ENCODE assay signal across 7 mouse cellular contexts in the genomic region with DNA sequence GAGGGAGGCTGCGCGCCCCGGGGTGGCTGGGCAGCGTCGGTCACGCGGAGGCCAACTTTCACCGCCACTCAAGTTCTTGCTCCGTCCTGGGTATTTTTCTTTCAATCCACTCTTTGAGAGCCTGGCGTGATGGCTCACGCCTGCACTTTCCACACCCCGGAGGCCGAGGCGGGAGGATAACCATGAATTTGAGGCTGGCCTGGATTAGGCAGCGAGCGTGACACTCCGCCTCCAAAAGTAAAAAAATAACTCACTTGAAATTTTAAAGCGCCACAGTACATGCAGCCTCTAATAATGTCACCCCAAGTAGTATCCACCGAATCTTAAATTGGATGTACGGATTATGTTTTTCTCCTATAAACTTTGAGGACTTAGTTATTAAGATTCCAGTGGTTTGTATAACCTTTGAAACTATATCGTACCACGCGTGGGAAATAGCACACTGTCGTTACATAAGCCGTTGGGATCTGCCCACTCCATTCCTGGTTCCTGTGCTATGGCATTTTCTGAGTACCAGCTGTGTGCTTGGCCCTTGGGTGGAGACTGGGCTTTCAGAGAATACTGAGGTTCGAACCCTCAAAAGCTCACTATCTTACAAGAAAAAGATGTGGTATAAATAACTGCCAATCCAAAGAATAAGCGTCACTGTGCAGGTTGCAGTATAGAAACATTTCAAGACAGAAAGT. TPM values are rescaled to one million over a fixed set of nuclear protein-coding genes. Genes with fewer than 3 reads are reported as not detected.
DNase-seq lines count a peak whose midpoint lies in the region; ATAC-seq and TF ChIP-seq lines count a peak whose summit lies in the region.

No protein-coding gene starts in this region.

- H3K4me1 ChIP-seq in ES-Bruce4 (ENCODE audit: control insufficient read depth, insufficient read depth, low read length) = peaks cover 2% of the 10 kb centered on the region
- peaks cover 5% of the 10 kb centered on the region for H3K4me1 ChIP-seq in intestine, embryonic 15.5 days (replicated peaks)
- peaks cover 12% of the 10 kb centered on the region for H3K4me1 ChIP-seq in liver, embryonic 11.5 days (replicated peaks; ENCODE audit: control insufficient read depth, insufficient read depth, low read length)

- TF ChIP-seq CTCF in ES-Bruce4 (IDR thresholded peaks at IDR 0.05; ENCODE audit: low read depth, low read length) = no peak

- no peak for TF ChIP-seq EP300 in ES-Bruce4 (IDR thresholded peaks at IDR 0.05; ENCODE audit: insufficient read depth, low read depth, low read length)

- no peak for TF ChIP-seq POLR2A in ES-Bruce4 (IDR thresholded peaks at IDR 0.05; ENCODE audit: insufficient read depth, low read length)

- H3K4me2 ChIP-seq in intestine, embryonic 15.5 days (replicated peaks) = peak overlapping the region; percentile 72
- peak overlapping the region; percentile 96 for H3K4me2 ChIP-seq in liver, embryonic 11.5 days

- H3K36me3 ChIP-seq in ES-Bruce4 (ENCODE audit: control insufficient read depth, insufficient read depth, low read length, poor library complexity, severe bottlenecking) = no peaks in the 10 kb centered on the region
- peaks cover 5% of the 10 kb centered on the region for H3K36me3 ChIP-seq in intestine, embryonic 15.5 days
- H3K36me3 ChIP-seq in liver, embryonic 11.5 days (ENCODE audit: control insufficient read depth, insufficient read depth, low read length) = no peaks in the 10 kb centered on the region

- H3K9ac ChIP-seq in ES-Bruce4 (ENCODE audit: low read depth, poor library complexity, severe bottlenecking) = peak overlapping the region; percentile 98
- peak overlapping the region; percentile 92 for H3K9ac ChIP-seq in intestine, embryonic 15.5 days
- peak overlapping the region; percentile 92 for H3K9ac ChIP-seq in liver, embryonic 11.5 days (ENCODE audit: low read depth, low read length)

- 0 out of 2 replicates have a peak overlapping the region, but pooled peaks have one; percentile 8 for H3K27ac ChIP-seq in ES-Bruce4 (ENCODE audit: insufficient read depth, low read length)
- H3K27ac ChIP-seq in intestine, embryonic 15.5 days = peak overlapping the region; percentile 99
- peak overlapping the region; percentile 87 for H3K27ac ChIP-seq in liver, embryonic 11.5 days (ENCODE audit: low read depth, low read length)

- 4% methylated on average over 27 of the region's 27 CpGs for WGBS in intestine, embryonic 15.5 days
- 5% methylated on average over 27 of the region's 27 CpGs for WGBS in liver, embryonic 11.5 days

- no peaks in the 10 kb centered on the region for H3K9me3 ChIP-seq in ES-Bruce4 (replicated peaks; ENCODE audit: control insufficient read depth, insufficient read depth, low read length, poor library complexity, severe bottlenecking)
- no peaks in the 10 kb centered on the region for H3K9me3 ChIP-seq in intestine, embryonic 15.5 days
- H3K9me3 ChIP-seq in liver, embryonic 11.5 days (ENCODE audit: control insufficient read depth, low read length) = no peaks in the 10 kb centered on the region

- peak; percentile 30 for ATAC-seq in intestine, embryonic 15.5 days
- ATAC-seq in liver, embryonic 11.5 days (replicated peaks; ENCODE audit: low FRiP score) = peak; percentile 6; the same call in 1 of the 2 replicates

- H3K27me3 ChIP-seq in ES-Bruce4 (ENCODE audit: control insufficient read depth, insufficient read depth, low read length, poor library complexity, severe bottlenecking) = no peaks in the 10 kb centered on the region
- no peaks in the 10 kb centered on the region for H3K27me3 ChIP-seq in intestine, embryonic 15.5 days (replicated peaks)
- H3K27me3 ChIP-seq in liver, embryonic 11.5 days (replicated peaks; ENCODE audit: control insufficient read depth, insufficient read depth, low read length) = no peaks in the 10 kb centered on the region

- H3K4me3 ChIP-seq in ES-Bruce4 (ENCODE audit: low read depth, low read length) = peak overlapping the region; percentile 95
- peak overlapping the region; percentile 87 for H3K4me3 ChIP-seq in intestine, embryonic 15.5 days (replicated peaks)
- peak overlapping the region; percentile 82 for H3K4me3 ChIP-seq in liver, embryonic 11.5 days (ENCODE audit: low read depth, low read length)

- peak; percentile 51 for DNase-seq in 416B (ENCODE audit: low read depth)
- DNase-seq in cerebellum, adult 9-11 months = peak; percentile 65
- peak; percentile 44 for DNase-seq in gastrocnemius, postnatal 10 days
- no peak for DNase-seq in liver, embryonic 11.5 days (ENCODE audit: low spot score)
- DNase-seq in naive thymus-derived CD4-positive, alpha-beta T cell, adult 2 months (ENCODE audit: low read depth) = peak; percentile 70

RNA-seq across cellular contexts. Expression of a gene that starts 4.2 kb away (rescaled TPM):
- 19.7 and 20.8 TPM in 2 replicates for polyA plus RNA-seq in ES-Bruce4 (2011; ENCODE audit: insufficient read depth, insufficient read length, low read depth, missing spikeins)
- 10 to 100 TPM; 25.8 to 26.3 TPM for total RNA-seq in gastrocnemius, postnatal 10 days (2021)
- 36.2 and 40.2 TPM in 2 replicates for polyA plus RNA-seq in intestine, embryonic 15.5 days (2015; fragmentation: Nextera tagmentation; extraction: Ambion mirVana)
- 32.1 and 34.1 TPM in 2 replicates for polyA plus RNA-seq in liver, embryonic 11.5 days (2014; fragmentation: Nextera tagmentation; extraction: Ambion mirVana)

RNA-seq across cellular contexts. Expression of a gene that starts 17.6 kb away (rescaled TPM):
- polyA plus RNA-seq in ES-Bruce4 (2011; ENCODE audit: insufficient read depth, insufficient read length, low read depth, missing spikeins) = 21.3 and 21.6 TPM in 2 replicates
- total RNA-seq in gastrocnemius, postnatal 10 days (2021) = 10 to 100 TPM; 20.4 to 23.7 TPM
- polyA plus RNA-seq in intestine, embryonic 15.5 days (2015; fragmentation: Nextera tagmentation; extraction: Ambion mirVana) = 12.1 TPM in 2 replicates
- polyA plus RNA-seq in liver, embryonic 11.5 days (2014; fragmentation: Nextera tagmentation; extraction: Ambion mirVana) = 10.0 and 11.1 TPM in 2 replicates

RNA-seq across cellular contexts. Expression of a gene that starts 49.9 kb away (rescaled TPM):
- polyA plus RNA-seq in ES-Bruce4 (2011; ENCODE audit: insufficient read depth, insufficient read length, low read depth, missing spikeins) = 4.2 and 4.7 TPM in 2 replicates
- 10 to 100 TPM; 12.3 to 14.6 TPM for total RNA-seq in gastrocnemius, postnatal 10 days (2021)
- polyA plus RNA-seq in intestine, embryonic 15.5 days (2015; fragmentation: Nextera tagmentation; extraction: Ambion mirVana) = 15.6 and 19.1 TPM in 2 replicates
- polyA plus RNA-seq in liver, embryonic 11.5 days (2014; fragmentation: Nextera tagmentation; extraction: Ambion mirVana) = 12.8 and 14.2 TPM in 2 replicates

Comparison
In these comparisons a context has a peak if more than half of its experiments do, and no peak if none do; other contexts are left out.
1. H3K27ac ChIP-seq: peak in every context shown above with its lines; median percentile 99 in intestine, embryonic 15.5 days; 87 in liver, embryonic 11.5 days; 8 in ES-Bruce4.